Mouse (Mus musculus): ENCODE measurements around the gene Snx20. TPM values are rescaled to one million over a fixed set of nuclear protein-coding genes. Genes with fewer than 3 reads are reported as not detected.

The Snx20 gene
- not detected in 2 replicates for polyA plus RNA-seq (2011; ENCODE audit: insufficient read depth, insufficient read length, low read depth, missing spikeins)

GRCm38 (mm10) chr8:88635474-88636397 lies at the start of gene Snx20:
TSS of gene Snx20 (minus strand) at chr8:88636128.
- TF ChIP-seq CTCF (IDR thresholded peaks at IDR 0.05; ENCODE audit: low read depth, low read length) = no peak
- TF ChIP-seq EP300 (IDR thresholded peaks at IDR 0.05; ENCODE audit: insufficient read depth, low read depth, low read length) = no peak
- no peak for TF ChIP-seq POLR2A (IDR thresholded peaks at IDR 0.05; ENCODE audit: insufficient read depth, low read length)
- Histone ChIP-seq H3K4me3 (ENCODE audit: low read depth, low read length) (no peak within 1 kb of the TSS), H3K36me3 (ENCODE audit: control insufficient read depth, insufficient read depth, low read length, poor library complexity, severe bottlenecking) (no peaks in the 10 kb centered on the region), H3K4me1 (ENCODE audit: control insufficient read depth, insufficient read depth, low read length) (no peaks in the 10 kb centered on the region), H3K27me3 (ENCODE audit: control insufficient read depth, insufficient read depth, low read length, poor library complexity, severe bottlenecking) (no peaks in the 10 kb centered on the region), H3K9me3 (replicated peaks; ENCODE audit: control insufficient read depth, insufficient read depth, low read length, poor library complexity, severe bottlenecking) (no peaks in the 10 kb centered on the region), H3K27ac (ENCODE audit: insufficient read depth, low read length) (no peak within 1 kb of the TSS), H3K9ac (ENCODE audit: low read depth, poor library complexity, severe bottlenecking) (no peak within 1 kb of the TSS)

GRCm38 (mm10) chr8:88683656-88684289 lies 47.8 kb upstream of the Snx20 start:
- Histone ChIP-seq H3K9me3 (replicated peaks; ENCODE audit: control insufficient read depth, insufficient read depth, low read length, poor library complexity, severe bottlenecking) (no peaks in the 10 kb centered on the region), H3K36me3 (ENCODE audit: control insufficient read depth, insufficient read depth, low read length, poor library complexity, severe bottlenecking) (no peaks in the 10 kb centered on the region), H3K4me3 (ENCODE audit: low read depth, low read length) (no peak overlapping the region), H3K27ac (ENCODE audit: insufficient read depth, low read length) (no peak overlapping the region), H3K27me3 (ENCODE audit: control insufficient read depth, insufficient read depth, low read length, poor library complexity, severe bottlenecking) (no peaks in the 10 kb centered on the region), H3K4me1 (ENCODE audit: control insufficient read depth, insufficient read depth, low read length) (no peaks in the 10 kb centered on the region), H3K9ac (ENCODE audit: low read depth, poor library complexity, severe bottlenecking) (no peak overlapping the region)
- no peak for TF ChIP-seq EP300 (IDR thresholded peaks at IDR 0.05; ENCODE audit: insufficient read depth, low read depth, low read length)
- no peak for TF ChIP-seq POLR2A (IDR thresholded peaks at IDR 0.05; ENCODE audit: insufficient read depth, low read length)
- no peak for TF ChIP-seq CTCF (IDR thresholded peaks at IDR 0.05; ENCODE audit: low read depth, low read length)

- no peak overlapping the region for H3K27ac ChIP-seq (ENCODE audit: insufficient read depth, low read length)
- H3K9ac ChIP-seq (ENCODE audit: low read depth, poor library complexity, severe bottlenecking) = no peak overlapping the region
- no peaks in the 10 kb centered on the region for H3K36me3 ChIP-seq (ENCODE audit: control insufficient read depth, insufficient read depth, low read length, poor library complexity, severe bottlenecking)
- no peaks in the 10 kb centered on the region for H3K9me3 ChIP-seq (replicated peaks; ENCODE audit: control insufficient read depth, insufficient read depth, low read length, poor library complexity, severe bottlenecking)
- no peak overlapping the region for H3K4me3 ChIP-seq (ENCODE audit: low read depth, low read length)
- no peaks in the 10 kb centered on the region for H3K4me1 ChIP-seq (ENCODE audit: control insufficient read depth, insufficient read depth, low read length)
- no peaks in the 10 kb centered on the region for H3K27me3 ChIP-seq (ENCODE audit: control insufficient read depth, insufficient read depth, low read length, poor library complexity, severe bottlenecking)
- TF ChIP-seq EP300 (IDR thresholded peaks at IDR 0.05; ENCODE audit: insufficient read depth, low read depth, low read length) (no peak), POLR2A (IDR thresholded peaks at IDR 0.05; ENCODE audit: insufficient read depth, low read length) (no peak), CTCF (IDR thresholded peaks at IDR 0.05; ENCODE audit: low read depth, low read length) (no peak)
Measured at GRCm38 (mm10) chr8:88681046-88681445, 45.1 kb upstream of the Snx20 start.

- TF ChIP-seq CTCF (IDR thresholded peaks at IDR 0.05; ENCODE audit: low read depth, low read length) (no peak), EP300 (IDR thresholded peaks at IDR 0.05; ENCODE audit: insufficient read depth, low read depth, low read length) (no peak), POLR2A (IDR thresholded peaks at IDR 0.05; ENCODE audit: insufficient read depth, low read length) (no peak)
- Histone ChIP-seq H3K27ac (ENCODE audit: insufficient read depth, low read length) (no peak overlapping the region), H3K4me1 (ENCODE audit: control insufficient read depth, insufficient read depth, low read length) (no peaks in the 10 kb centered on the region)
Measured at GRCm38 (mm10) chr8:88680566-88680965, 44.6 kb upstream of the Snx20 start.

GRCm38 (mm10) chr8:88677071-88677470 lies 41.1 kb upstream of the Snx20 start:
- no peaks in the 10 kb centered on the region for H3K27me3 ChIP-seq (ENCODE audit: control insufficient read depth, insufficient read depth, low read length, poor library complexity, severe bottlenecking)
- TF ChIP-seq CTCF (IDR thresholded peaks at IDR 0.05; ENCODE audit: low read depth, low read length) (no peak), POLR2A (IDR thresholded peaks at IDR 0.05; ENCODE audit: insufficient read depth, low read length) (no peak), EP300 (IDR thresholded peaks at IDR 0.05; ENCODE audit: insufficient read depth, low read depth, low read length) (no peak)
- H3K36me3 ChIP-seq (ENCODE audit: control insufficient read depth, insufficient read depth, low read length, poor library complexity, severe bottlenecking) = no peaks in the 10 kb centered on the region
- no peaks in the 10 kb centered on the region for H3K9me3 ChIP-seq (replicated peaks; ENCODE audit: control insufficient read depth, insufficient read depth, low read length, poor library complexity, severe bottlenecking)
- no peak overlapping the region for H3K4me3 ChIP-seq (ENCODE audit: low read depth, low read length)
- H3K9ac ChIP-seq (ENCODE audit: low read depth, poor library complexity, severe bottlenecking) = no peak overlapping the region
- no peak overlapping the region for H3K27ac ChIP-seq (ENCODE audit: insufficient read depth, low read length)
- H3K4me1 ChIP-seq (ENCODE audit: control insufficient read depth, insufficient read depth, low read length) = no peaks in the 10 kb centered on the region

More at GRCm38 (mm10) chr8:88680566-88680965, 44.6 kb upstream of the Snx20 start:
- Histone ChIP-seq H3K9ac (ENCODE audit: low read depth, poor library complexity, severe bottlenecking) (no peak overlapping the region), H3K4me3 (ENCODE audit: low read depth, low read length) (no peak overlapping the region), H3K36me3 (ENCODE audit: control insufficient read depth, insufficient read depth, low read length, poor library complexity, severe bottlenecking) (no peaks in the 10 kb centered on the region), H3K27me3 (ENCODE audit: control insufficient read depth, insufficient read depth, low read length, poor library complexity, severe bottlenecking) (no peaks in the 10 kb centered on the region), H3K9me3 (replicated peaks; ENCODE audit: control insufficient read depth, insufficient read depth, low read length, poor library complexity, severe bottlenecking) (no peaks in the 10 kb centered on the region)
